Mouse (Mus musculus) small intestine, adult 2 months (tissue): ENCODE data around the gene Cfap45. TPM values are rescaled to one million over a fixed set of nuclear protein-coding genes. Genes with fewer than 3 reads are reported as not detected.

Source experiments
- H3K27ac ChIP-seq: fragments of 200-500 bp; 2 replicates; pipeline ENCODE4 v1.5.1; 2012; ENCODE audit warnings: low read depth, low read length, control low read depth, inconsistent platforms; ENCODE audit not compliant: insufficient read depth
- H3K27me3 ChIP-seq: fragments of 200-500 bp; 2 replicates; pipeline ENCODE4 v1.6.1; 2012; ENCODE audit warnings: mild to moderate bottlenecking, moderate library complexity, low read length, inconsistent platforms; ENCODE audit not compliant: control insufficient read depth, insufficient read depth
- H3K36me3 ChIP-seq: fragments of 200-500 bp; 2 replicates; pipeline ENCODE4 v1.6.1; 2012; ENCODE audit warnings: mild to moderate bottlenecking, low read length, control low read depth, inconsistent platforms; ENCODE audit not compliant: control insufficient read depth, insufficient read depth
- H3K4me1 ChIP-seq: fragments of 200-500 bp; 2 replicates; pipeline ENCODE4 v1.6.1; 2012; ENCODE audit warnings: low read length, inconsistent platforms, mixed read lengths; ENCODE audit not compliant: control insufficient read depth, insufficient read depth, insufficient read length
- H3K4me3 ChIP-seq: fragments of 200-500 bp; 2 replicates; pipeline ENCODE4 v1.5.1; 2012; ENCODE audit warnings: low read depth, mild to moderate bottlenecking, control low read depth, inconsistent platforms, low read length, moderate library complexity
- CTCF ChIP-seq: fragments of 200-500 bp; IDR thresholded peaks from 2 replicates; pipeline ENCODE4 v1.5.1; 2012; ENCODE audit warnings: low read depth, mild to moderate bottlenecking, control low read depth, inconsistent platforms, low read length, moderate library complexity, mixed read lengths; ENCODE audit not compliant: insufficient replicate concordance, insufficient read length; ENCODE audit errors: extremely low read depth
- POLR2A ChIP-seq: fragments of 200-500 bp; IDR thresholded peaks from 2 replicates; pipeline ENCODE4 v1.6.1; 2012; ENCODE audit warnings: low read depth, mild to moderate bottlenecking, control low read depth, inconsistent platforms, low read length, moderate library complexity
- WGBS: fragments of 180-500 bp; shearing (Covaris S2); methylation state at CpG from one replicate; pipeline ENCODE4 v1.1.7; 2018; 5-methylcytosine and 5-hydroxymethylcytosine counted together
- polyA plus RNA-seq: library from polyadenylated mRNA; depleted of rRNA; stranded (reverse); fragments of >200 nt; gene quantifications from 2 replicates; pipeline ENCODE4 v1.2.3, GENCODE M21; 2012

Gene Cfap45
- polyA plus RNA-seq, 1 experiment: 0.29 TPM

GRCm38 (mm10) chr1:172492047-172492446 is 28.6 kb upstream of the Cfap45 start:
- 94% methylated on average over 8 of the region's 8 CpGs for WGBS
- no peak overlapping the region for H3K27ac ChIP-seq
- peaks cover 46% of the 10 kb centered on the region for H3K36me3 ChIP-seq
- H3K4me3 ChIP-seq: no peak overlapping the region
- TF ChIP-seq POLR2A (no peak), CTCF (no peak)
- H3K4me1 ChIP-seq: peaks cover 23% of the 10 kb centered on the region
- H3K27me3 ChIP-seq: no peaks in the 10 kb centered on the region

GRCm38 (mm10) chr1:172493516-172493915 is 27.1 kb upstream of the Cfap45 start:
- no peak overlapping the region for H3K27ac ChIP-seq
- 78% methylated on average over 6 of the region's 6 CpGs for WGBS
- peaks cover 18% of the 10 kb centered on the region for H3K4me1 ChIP-seq
- no peaks in the 10 kb centered on the region for H3K27me3 ChIP-seq
- TF ChIP-seq POLR2A (no peak), CTCF (no peak)
- no peak overlapping the region for H3K4me3 ChIP-seq
- peaks cover 47% of the 10 kb centered on the region for H3K36me3 ChIP-seq

GRCm38 (mm10) chr1:172496030-172496429 is 24.6 kb upstream of the Cfap45 start:
- H3K4me1 ChIP-seq: no peaks in the 10 kb centered on the region
- no peak overlapping the region for H3K4me3 ChIP-seq
- H3K36me3 ChIP-seq: peaks cover 44% of the 10 kb centered on the region
- TF ChIP-seq CTCF (no peak), POLR2A (no peak)
- WGBS: 89% methylated on average over 17 of the region's 17 CpGs
- no peak overlapping the region for H3K27ac ChIP-seq
- no peaks in the 10 kb centered on the region for H3K27me3 ChIP-seq

- no peak overlapping the region for H3K27ac ChIP-seq
- peaks cover 9% of the 10 kb centered on the region for H3K4me1 ChIP-seq
- no peak overlapping the region for H3K4me3 ChIP-seq
- no peaks in the 10 kb centered on the region for H3K27me3 ChIP-seq
- peaks cover 32% of the 10 kb centered on the region for H3K36me3 ChIP-seq
- WGBS: 91% methylated on average over 10 of the region's 10 CpGs
- TF ChIP-seq POLR2A: no peak
- TF ChIP-seq CTCF: no peak
These were observed 23.2 kb upstream of the Cfap45 start for GRCm38 (mm10) chr1:172497428-172497827.

GRCm38 (mm10) chr1:172499765-172500441 is 20.7 kb upstream of the Cfap45 start, which contains the start of gene Tagln2:
Gene Tagln2, plus strand, starts transcription at chr1:172500047.
- H3K27me3 ChIP-seq: no peaks in the 10 kb centered on the region
- under 1% methylated on average over 30 of the region's 30 CpGs for WGBS
- peak; percentile 47; the same call in 1 of the 2 replicates for TF ChIP-seq CTCF
- peak; percentile 96 for TF ChIP-seq POLR2A
- peaks cover 17% of the 10 kb centered on the region for H3K36me3 ChIP-seq
- peak within 1 kb of the TSS; percentile 98 for H3K27ac ChIP-seq
- peaks cover 21% of the 10 kb centered on the region for H3K4me1 ChIP-seq
- peak within 1 kb of the TSS; percentile 90 for H3K4me3 ChIP-seq

GRCm38 (mm10) chr1:172500451-172501370 is 19.9 kb upstream of the Cfap45 start:
- H3K27me3 ChIP-seq: no peaks in the 10 kb centered on the region
- peak overlapping the region; percentile 98 for H3K27ac ChIP-seq
- peak overlapping the region; percentile 90 for H3K4me3 ChIP-seq
- H3K4me1 ChIP-seq: peaks cover 21% of the 10 kb centered on the region
- peaks cover 25% of the 10 kb centered on the region for H3K36me3 ChIP-seq
- TF ChIP-seq POLR2A (no peak), CTCF (no peak)
- under 1% methylated on average over 56 of the region's 56 CpGs for WGBS
